Mouse (Mus musculus) heart, adult 18-20 months (tissue): ENCODE data around the gene Gstt1. TPM values are rescaled to one million over a fixed set of nuclear protein-coding genes. Genes with fewer than 3 reads are reported as not detected.

Experiments used
- DNase-seq, 2 experiments: peaks; one replicate each; pipeline ENCODE4 v3.0.0; 2021 to 2022; ENCODE audit warnings: mixed read lengths in 1 of 2
- total RNA-seq, 2 experiments: library from RNA; stranded (reverse); gene quantifications; 2 replicates each; pipeline ENCODE4 v1.2.3; 2021

The Gstt1 gene
- total RNA-seq, 2 experiments from 2014 or later: 16.1 to 22.4 TPM

GRCm38 (mm10) chr10:75764519-75765473, 33.6 kb downstream of the Gstt1 start:
- peak; percentile 55 to 83 for DNase-seq

DNA sequence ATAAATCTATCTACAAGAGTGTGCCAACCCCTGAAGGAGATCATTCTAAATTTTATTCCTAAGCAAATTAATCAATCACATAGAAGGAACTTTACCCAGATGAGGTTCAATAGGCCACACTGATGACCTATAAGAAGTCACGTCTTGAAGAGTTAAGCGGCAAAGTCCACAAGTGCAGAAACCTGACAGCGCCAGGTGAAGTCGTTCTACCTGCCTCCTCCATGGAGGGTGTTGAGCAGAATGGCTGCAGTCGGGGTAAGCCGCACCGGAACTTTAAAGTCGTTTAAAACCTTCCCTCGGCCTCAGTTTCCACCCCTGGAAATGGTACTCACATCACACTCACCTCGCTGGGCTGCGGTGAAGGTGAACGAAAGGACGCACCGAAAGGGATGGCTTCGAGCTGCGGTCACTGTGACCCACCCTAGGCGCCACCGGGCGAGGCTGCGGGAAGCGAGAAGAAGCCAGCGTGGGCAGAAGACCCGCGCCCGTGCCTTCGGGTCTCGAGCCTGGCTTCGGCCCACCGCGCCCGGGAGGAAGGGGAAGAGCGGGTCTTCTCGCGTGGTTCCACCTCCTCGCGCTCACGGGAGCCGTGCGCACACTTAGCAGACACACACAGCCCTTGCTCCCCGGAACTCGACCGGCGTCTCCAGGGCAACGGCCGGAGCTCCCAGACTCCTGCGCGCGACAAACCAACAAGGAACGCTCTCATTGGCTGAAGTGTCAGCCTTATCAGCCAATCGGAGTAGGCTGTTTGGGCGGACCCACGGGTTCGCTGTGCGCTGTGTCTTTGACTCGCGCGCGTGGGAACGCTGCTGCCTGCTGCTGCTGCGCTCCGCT, 34.5 kb downstream of the Gstt1 start, which contains the start of gene Cabin1:
Gene Cabin1 (minus strand): TSS at position 660 of the 837 bp plus-strand sequence.
- DNase-seq: peak; percentile 98

GRCm38 (mm10) chr10:75762413-75762812, 36.0 kb downstream of the Gstt1 start:
- DNase-seq: no peak

DNA sequence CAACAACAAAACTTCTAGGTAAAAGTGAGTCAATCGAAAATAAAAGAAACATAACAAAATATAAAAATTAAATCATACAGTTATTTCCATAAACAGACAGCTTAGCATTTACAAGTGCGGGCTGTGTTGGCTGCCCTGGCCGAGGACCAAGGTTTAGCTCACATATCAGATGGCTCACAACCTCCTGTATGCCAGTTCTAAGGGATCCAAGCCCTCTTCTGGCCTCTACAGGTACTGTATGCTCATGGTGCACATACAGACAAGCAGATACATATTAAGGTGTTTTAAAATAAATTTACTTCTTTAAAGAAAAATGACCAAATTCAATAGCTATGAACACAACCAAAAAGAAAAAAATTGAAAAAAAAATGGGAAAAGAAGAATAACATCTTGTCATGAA, 38.1 kb downstream of the Gstt1 start:
- no peak for DNase-seq

DNA sequence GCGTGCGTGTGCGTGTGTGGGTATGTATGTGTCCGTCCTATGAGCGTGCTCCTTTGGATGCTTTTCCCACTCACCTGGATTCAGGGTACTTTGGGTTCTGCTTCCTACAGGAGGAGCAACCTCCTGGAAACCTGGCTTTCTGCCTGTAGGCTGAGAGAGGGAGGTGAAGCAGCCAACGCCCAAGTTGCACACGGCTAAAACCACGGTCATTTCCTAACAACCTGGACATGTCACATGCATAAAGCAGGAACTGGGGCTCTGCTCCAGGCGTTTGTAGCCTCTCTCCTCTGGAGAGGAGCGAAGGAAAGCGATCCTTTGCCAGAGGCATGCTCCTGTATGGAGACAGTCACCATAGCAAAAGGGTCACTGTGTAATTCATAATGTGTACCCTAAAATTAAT, 41.7 kb downstream of the Gstt1 start:
- DNase-seq: no peak

DNA sequence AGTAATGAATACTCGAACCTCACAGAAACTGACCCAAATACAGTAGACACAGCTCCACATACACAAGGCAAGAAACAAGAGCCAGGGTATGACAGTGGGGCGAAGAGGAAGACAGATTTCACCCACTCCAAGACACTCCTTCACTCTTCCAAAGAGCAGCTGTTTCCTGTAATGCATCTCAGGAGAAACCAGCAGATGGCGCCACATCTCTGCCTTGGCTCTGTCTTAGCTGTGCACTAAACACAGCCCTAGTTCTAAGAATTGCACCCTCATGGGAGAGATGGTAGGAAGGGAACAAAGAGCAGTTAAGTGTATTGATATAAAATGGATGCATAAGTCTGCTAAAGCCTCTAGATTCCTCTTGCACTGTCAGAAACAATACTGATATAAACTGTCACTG, 54.4 kb downstream of the Gstt1 start:
- peak; percentile 77 to 91 for DNase-seq

DNA sequence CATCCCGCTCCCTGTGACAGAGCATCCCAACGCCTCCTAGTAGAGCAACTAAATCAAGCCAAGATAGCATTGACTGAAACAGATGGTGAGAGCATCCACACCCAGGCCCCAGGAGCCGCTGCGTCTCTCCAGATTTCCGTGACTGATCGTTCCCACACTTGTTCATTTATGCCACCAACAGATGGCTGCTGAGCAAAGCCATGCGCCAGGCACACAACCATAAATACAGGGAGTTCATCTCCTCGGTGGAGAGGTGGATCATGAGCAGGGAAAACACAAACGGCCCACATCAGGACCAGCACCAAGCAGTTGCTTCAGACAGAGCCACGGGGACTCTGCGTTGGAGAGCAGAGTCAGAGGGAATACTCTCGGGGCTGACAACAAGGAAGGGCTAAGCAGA, 55.0 kb downstream of the Gstt1 start:
- no peak for DNase-seq

- no peak for DNase-seq
Measured at GRCm38 (mm10) chr10:75740866-75741265, 57.5 kb downstream of the Gstt1 start.

Other genes starting within 250 kb of the Gstt1 start
- 1 to 10 TPM in 1 of 2 experiments, under 1 TPM in 1; 0.67 to 1.1 TPM for gene Lrrc75b, start 238.3 kb downstream of the Gstt1 start, total RNA-seq
- gene Ggt1, start 237.0 kb downstream of the Gstt1 start, total RNA-seq: under 1 TPM in 1 of 2 experiments, not detected in 1; 0.54 TPM
- 1 to 10 TPM; 4.2 to 4.7 TPM for gene Ggt5, start 209.2 kb downstream of the Gstt1 start, total RNA-seq
- 1 to 10 TPM; 1.5 to 1.8 TPM for gene Susd2, start 154.6 kb downstream of the Gstt1 start, total RNA-seq
- 10 to 100 TPM; 15.2 to 20.9 TPM for gene Cabin1, start 34.2 kb downstream of the Gstt1 start, total RNA-seq
- 100 to 1,000 TPM in 1 of 2 experiments, 10 to 100 TPM in 1; 83.7 to 109 TPM for gene Ddt, start 25.2 kb downstream of the Gstt1 start, total RNA-seq
- gene Gm20441, start 17.6 kb downstream of the Gstt1 start, total RNA-seq: not detected
- 1 to 10 TPM; 3.7 to 5.0 TPM for gene Gstt3, start 17.2 kb downstream of the Gstt1 start, total RNA-seq
- gene Gstt4, start 24.0 kb upstream of the Gstt1 start, total RNA-seq: not detected
- 10 to 100 TPM in 1 of 2 experiments, 1 to 10 TPM in 1; 7.8 to 10.7 TPM for gene Gstt2, start 38.8 kb upstream of the Gstt1 start, total RNA-seq
- gene Mif, start 61.7 kb upstream of the Gstt1 start, total RNA-seq: 100 to 1,000 TPM; 215 to 232 TPM
- gene Derl3, start 94.8 kb upstream of the Gstt1 start, total RNA-seq: under 1 TPM; 0.57 to 0.74 TPM
- gene Smarcb1, start 123.0 kb upstream of the Gstt1 start, total RNA-seq: 10 to 100 TPM; 20.5 to 24.2 TPM
- gene Chchd10, start 134.5 kb upstream of the Gstt1 start, total RNA-seq: 1,000 to 10,000 TPM; 1,749 to 1,983 TPM
- 1 to 10 TPM; 5.0 to 5.2 TPM for gene Mmp11, start 137.9 kb upstream of the Gstt1 start, total RNA-seq
- gene Gm867, start 142.1 kb upstream of the Gstt1 start, total RNA-seq: not detected
- gene Vpreb3, start 144.5 kb upstream of the Gstt1 start, total RNA-seq: under 1 TPM in 1 of 2 experiments, not detected in 1; 0.82 TPM
- not detected for gene Gm5134, start 155.9 kb upstream of the Gstt1 start, total RNA-seq
- 1 to 10 TPM; 5.9 to 6.0 TPM for gene Zfp280b, start 234.1 kb upstream of the Gstt1 start, total RNA-seq